Mouse (Mus musculus) urinary bladder, adult 2 months (tissue): ENCODE measurements around the gene Adgrg5. TPM values are rescaled to one million over a fixed set of nuclear protein-coding genes. Genes with fewer than 3 reads are reported as not detected.

Experiments
- DNase-seq: peaks from one replicate; pipeline ENCODE4 v3.0.0; 2022; ENCODE audit warnings: low spot score
- polyA plus RNA-seq: library from polyadenylated mRNA; depleted of rRNA; stranded (reverse); fragments of >200 nt; gene quantifications from 2 replicates; pipeline ENCODE4 v1.2.3, GENCODE M21; 2012

Gene Adgrg5
- polyA plus RNA-seq, 1 experiment, result 1.4 TPM

DNA sequence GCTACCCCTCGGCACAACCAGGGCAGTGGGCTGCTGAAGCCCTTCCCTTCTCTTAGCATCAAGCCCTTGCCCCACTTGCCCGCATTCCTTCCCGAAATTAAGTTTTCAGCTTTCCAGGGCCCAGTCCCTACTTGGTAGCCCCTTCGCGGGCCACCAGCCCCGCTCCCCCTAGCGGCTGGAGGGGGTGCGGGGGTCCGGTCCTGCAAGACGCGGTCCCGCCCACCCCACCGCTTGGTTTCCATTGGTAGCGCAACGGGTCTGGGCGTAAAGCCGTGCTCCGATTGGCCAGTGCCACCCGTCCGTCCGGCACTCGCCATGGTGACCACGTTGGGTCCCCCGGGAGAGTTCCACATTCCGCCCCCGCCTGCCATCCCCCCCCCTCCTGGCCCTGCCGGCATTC lies 6.1 kb upstream of the Adgrg5 start:
- DNase-seq, result no peak

DNA sequence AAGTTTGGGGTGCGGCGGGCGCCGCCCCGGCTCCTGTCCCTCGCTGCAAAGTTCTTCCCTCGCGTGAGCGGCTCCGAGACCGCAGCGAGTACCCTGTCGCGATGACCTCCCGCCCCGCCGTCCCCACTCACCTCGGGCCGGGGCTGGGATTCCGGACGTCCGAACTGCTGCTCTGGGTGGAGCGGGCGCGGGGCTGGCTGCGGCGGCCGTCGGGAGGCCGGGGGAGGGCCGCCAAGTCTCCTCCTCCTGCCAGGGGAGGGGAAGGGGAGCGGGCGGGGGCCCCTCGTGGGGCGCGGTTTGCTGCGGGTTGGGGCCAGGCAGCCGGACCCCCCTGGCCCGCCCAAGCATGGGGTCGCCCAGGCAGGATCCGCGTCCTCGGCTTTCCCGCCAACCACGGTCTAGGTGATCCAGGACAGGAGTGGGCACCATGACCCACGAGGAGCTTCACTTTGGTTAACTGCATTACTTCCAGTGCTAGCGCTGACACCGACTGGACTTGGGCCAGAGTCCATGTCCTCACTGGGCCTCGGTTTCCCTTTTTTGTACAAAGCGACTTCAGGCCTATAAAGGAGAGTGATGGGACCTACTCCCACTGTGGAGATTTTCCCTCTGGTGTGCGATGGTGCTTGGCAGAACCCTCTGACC lies 5.5 kb upstream of the Adgrg5 start, which contains the start of gene Ccdc102a:
Gene Ccdc102a (minus strand): TSS at position 248 of the 645 bp plus-strand sequence.
- peak; percentile 63 for DNase-seq

GRCm38 (mm10) chr8:94919256-94919655 lies 4.2 kb upstream of the Adgrg5 start:
- no peak for DNase-seq

DNA sequence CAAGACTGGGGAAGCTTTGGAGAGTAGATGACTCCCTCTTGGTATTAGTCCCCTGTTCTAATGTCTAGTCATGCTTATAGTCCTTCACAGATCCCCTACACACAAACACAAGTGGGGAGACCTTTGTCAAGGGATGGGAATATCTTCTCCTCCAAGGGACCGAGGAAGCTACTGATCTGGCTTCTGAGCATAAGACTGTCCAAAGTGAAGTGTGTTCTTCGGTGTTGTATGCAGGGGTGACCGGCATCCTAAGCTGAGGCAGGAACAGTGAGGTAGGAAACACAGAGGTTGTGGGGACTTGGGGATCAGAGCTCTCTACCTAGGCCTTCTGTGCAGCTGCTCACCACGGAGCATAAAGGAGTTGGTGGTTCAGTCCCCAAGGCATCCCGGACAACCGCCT lies 1.3 kb upstream of the Adgrg5 start:
- DNase-seq, result no peak

GRCm38 (mm10) chr8:94922602-94923001 lies 892 bp upstream of the Adgrg5 start:
- no peak for DNase-seq

DNA sequence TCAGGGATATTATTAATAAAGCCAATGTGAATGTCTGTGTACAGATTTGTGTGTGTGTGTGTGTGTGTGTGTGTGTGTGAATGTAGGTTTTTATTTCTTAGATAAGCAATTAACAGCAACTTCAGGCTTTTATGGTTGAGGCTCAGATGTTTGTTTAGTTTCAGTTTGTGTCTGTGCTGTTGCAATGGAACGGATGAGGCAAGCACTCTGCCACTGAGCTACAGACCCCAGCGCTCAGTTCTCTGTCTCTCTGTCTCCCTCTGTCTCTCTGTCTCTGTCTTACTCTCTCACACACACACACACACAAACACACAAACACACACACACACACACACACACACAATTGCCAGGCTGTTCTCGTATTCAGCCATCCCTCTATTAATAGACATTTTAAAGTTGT lies 4.7 kb downstream of the Adgrg5 start:
- no peak for DNase-seq

GRCm38 (mm10) chr8:94933918-94934317 lies 10.4 kb downstream of the Adgrg5 start:
- DNase-seq, result no peak

GRCm38 (mm10) chr8:94935172-94935571 lies 11.7 kb downstream of the Adgrg5 start:
- no peak for DNase-seq

DNA sequence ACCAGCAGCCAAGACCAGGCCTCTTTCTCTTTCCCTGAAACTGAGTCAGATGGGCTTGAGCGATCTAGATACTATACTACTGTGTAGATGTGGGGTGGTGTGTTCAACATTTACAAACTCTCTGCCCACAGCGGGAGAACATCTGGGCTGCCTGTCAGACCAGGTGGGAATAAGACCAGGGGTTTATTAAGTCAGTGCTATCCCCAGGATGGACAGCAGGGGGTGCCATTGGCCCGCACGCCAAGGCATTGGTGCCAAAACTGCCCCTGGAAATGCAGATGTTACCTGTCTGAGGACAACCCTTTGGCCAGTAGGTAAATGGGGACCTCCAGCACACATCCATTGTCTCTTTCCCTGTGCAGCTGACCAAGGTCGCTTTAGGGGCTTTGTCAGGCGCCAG lies 19.1 kb downstream of the Adgrg5 start:
- DNase-seq, result peak; percentile 54

DNA sequence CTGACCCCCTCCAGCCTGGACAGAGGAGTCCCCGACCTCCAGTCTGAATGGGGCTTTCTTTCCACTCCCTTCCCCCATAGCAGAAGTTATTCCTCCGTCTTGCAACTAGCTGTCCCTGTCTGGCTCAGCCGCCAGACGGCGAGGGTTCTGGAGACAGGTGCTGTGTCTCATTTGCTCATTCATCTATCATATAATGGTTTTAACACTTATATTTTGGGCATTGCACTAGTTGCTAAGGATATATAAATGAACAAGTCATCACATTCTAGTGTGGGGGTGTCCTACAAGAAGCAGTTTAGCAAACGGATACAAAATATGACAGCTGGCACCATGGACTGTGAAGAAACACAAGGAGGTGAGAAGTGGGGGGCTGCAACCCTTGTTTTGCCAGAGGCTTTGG lies 21.7 kb downstream of the Adgrg5 start:
- no peak for DNase-seq

GRCm38 (mm10) chr8:94948421-94948820 lies 24.9 kb downstream of the Adgrg5 start:
- no peak for DNase-seq

- no peak for DNase-seq
These were observed 25.5 kb downstream of the Adgrg5 start for GRCm38 (mm10) chr8:94949010-94949409.

GRCm38 (mm10) chr8:94950046-94950445 lies 26.6 kb downstream of the Adgrg5 start:
- no peak for DNase-seq

DNA sequence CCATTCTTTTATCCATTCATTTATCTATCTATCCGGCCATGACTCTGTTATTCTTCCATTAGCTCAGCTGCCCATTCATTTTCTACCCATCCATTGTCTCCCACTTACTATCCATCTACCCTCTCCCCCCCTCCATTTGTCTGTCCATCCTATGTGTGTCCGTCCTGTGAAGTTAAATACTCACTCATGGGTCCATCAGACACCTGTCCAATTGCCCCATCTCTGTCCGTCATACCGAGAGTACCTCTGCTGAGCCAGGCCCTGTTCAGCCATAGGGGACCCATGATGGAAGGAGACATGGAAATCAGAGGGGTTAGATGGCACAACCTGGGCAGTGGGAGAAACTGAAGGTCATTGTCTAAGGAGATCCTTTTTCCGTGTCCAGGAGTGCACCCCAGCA lies 27.0 kb downstream of the Adgrg5 start:
- no peak for DNase-seq

DNA sequence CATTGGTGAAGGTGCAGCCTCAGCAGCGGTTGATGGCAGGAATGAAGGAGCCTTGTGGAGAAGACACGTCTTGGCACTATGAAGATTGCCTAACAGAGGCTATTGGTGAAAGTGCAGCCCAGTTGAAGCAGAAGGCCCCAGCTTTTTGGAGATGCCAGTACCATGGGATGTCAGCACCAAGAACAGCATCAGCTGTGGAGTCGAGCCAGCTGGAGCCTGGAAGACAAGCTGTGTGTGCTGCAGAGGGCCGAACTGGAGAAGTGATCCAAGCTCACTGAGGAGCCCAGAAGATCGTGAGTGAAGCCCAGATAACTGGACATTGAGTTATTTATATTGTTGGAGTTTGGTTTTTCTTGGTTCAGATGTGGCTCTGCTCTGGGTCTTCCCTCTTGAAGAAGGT lies 28.6 kb downstream of the Adgrg5 start:
- DNase-seq, result no peak

DNA sequence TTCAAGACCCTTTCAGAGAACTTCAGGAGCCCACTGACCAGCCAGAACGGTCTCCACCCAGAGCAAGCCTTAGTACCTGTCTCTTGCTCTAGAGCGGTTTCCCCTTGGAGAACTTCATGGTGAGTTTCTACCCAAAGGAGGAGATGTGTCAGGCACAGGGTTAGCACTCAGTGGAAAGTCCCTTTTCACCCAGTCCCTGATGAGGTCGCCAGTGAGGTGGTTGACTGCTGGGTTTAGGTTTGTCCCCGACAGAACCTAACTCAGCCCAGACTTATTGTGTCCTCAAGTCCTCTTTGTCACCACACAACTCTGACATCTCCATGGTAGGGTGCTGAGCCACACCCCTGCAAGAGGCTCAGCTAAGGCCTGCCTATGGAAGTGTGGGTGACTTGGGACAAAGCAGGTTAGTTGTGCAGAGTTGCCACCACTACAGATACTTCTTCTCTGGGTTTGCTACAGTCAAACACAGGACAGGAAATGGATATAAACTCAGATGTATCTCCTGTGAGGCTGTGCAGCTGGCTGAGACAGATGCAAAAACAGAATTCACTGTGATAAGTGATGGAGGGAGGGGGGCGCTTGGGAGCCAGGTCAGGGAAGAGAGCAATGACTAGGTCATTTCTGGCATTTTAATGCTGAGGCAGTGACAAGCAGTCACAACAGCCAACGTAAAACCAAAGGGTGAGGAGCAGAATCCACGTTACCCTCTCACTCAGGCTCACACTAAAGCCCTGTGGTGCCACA lies 30.3 kb downstream of the Adgrg5 start:
- no peak for DNase-seq

GRCm38 (mm10) chr8:94954368-94954737 lies 30.9 kb downstream of the Adgrg5 start:
- DNase-seq, result no peak

GRCm38 (mm10) chr8:94954921-94955758 lies 31.6 kb downstream of the Adgrg5 start:
- DNase-seq, result no peak

DNA sequence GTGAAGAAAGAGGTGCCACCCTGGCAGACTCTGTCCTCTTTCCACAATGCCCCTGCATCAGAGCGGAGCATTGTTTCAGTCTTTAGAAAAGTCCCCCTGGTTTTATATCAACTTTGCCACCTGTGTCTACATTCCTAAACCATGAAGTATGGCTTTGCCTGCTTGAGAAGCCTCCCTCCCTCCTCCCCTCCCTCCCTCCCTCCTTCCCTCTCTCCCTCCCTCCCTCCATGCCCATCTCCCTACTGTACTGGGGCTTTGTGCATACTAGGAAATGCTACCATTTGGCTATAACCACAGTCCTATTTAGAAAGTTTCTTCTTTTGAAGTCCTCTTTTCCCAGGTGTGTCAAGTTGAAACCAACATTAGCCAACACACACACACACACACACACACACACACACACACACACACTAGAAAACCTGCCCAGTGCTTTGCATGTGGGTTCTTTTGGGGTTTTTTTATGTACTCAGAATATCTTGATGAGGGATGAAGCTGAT lies 32.6 kb downstream of the Adgrg5 start:
- no peak for DNase-seq

DNA sequence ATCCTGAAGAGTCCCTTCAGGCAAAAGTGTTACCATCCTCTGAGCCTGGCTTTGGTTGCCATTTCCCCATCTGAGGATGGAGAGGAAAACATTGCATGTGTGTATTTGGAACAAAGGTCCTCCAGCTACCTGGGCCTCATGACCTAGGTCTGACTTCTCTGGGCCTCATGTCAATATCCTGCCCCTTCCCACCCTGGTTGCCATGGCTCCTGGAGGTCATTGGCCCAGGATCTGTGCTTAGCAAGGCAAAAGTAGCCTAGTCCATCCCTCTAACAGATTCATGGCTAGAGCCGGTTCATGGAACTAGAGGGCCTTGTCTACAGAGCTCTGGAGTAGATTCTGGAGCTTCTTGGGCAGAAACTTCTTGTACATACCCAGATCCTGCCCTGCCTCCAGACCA lies 38.7 kb downstream of the Adgrg5 start:
- no peak for DNase-seq

- DNase-seq, result no peak
These were observed 41.3 kb downstream of the Adgrg5 start for GRCm38 (mm10) chr8:94964828-94965227.

- no peak for DNase-seq
These were observed 43.1 kb downstream of the Adgrg5 start for GRCm38 (mm10) chr8:94966578-94966977.
